Mouse (Mus musculus): ENCODE data around the gene Gm40193.

GRCm38 (mm10) chr11:70541415-70541814 lies 8.7 kb upstream of the Gm40193 start:
- TF ChIP-seq CTCF (IDR thresholded peaks at IDR 0.05; ENCODE audit: low read depth, low read length) (no peak), TAL1 (conservative IDR thresholded peaks at IDR 0.05; ENCODE audit: low read depth, low read length) (no peak), GATA1 (IDR thresholded peaks at IDR 0.05; ENCODE audit: borderline replicate concordance, low read length) (no peak), POLR2AphosphoS5 (IDR thresholded peaks at IDR 0.05; ENCODE audit: insufficient replicate concordance, low read depth, low read length) (no peak)

Measured in G1E (cell line).